Mouse (Mus musculus): Measurements from ENCODE around the gene Evi2.

Evi2 gene

GRCm38 (mm10) chr11:79530333-79530761 lies at the start of gene Evi2, which contains the start of gene Evi2a:
Evi2 (minus strand) TSS chr11:79530589.
Evi2a (minus strand) TSS chr11:79530609.
- peak; percentile 83 for DNase-seq (ENCODE audit: low read depth, low spot score)

- peak; percentile 89 for DNase-seq (ENCODE audit: low read depth, low spot score)
Measured at GRCm38 (mm10) chr11:79577741-79578140, 47.4 kb upstream of the Evi2 start.

DNA sequence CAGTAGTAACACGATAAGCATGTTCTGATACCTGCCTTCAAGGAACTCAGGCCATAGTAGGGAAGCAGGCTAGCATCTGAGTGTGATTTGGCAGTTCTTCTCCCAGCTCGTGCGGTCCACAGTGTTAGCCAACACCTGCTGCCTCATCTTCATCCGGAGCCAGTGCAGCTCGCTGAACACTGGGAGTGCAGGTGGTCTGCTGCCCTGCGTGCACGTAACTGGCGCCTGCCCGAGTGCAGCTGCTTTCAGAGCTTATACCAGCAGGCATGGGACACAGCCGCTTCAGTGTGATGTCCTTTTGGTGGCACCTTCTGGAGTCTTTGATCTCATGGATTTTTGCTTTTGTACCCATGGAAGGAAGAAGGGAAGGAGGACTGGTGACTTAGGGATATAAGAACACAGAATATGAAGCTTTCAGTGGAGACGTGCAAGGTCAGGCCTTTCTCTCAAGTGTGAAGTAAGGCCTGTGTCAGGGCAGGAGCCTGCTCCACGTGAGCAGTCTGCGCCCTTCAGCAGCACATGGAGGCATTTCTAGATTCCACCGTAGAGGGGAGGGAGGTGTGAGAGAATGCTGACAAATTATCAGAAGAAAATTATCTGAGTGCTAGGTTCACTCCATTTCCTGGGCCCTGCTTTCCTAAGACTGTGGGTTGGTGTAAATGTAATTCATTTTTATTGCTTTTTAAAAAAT lies 45.1 kb upstream of the Evi2 start:
- peak; percentile 37 for DNase-seq (ENCODE audit: low read depth, low spot score)

- no peak for DNase-seq (ENCODE audit: low read depth, low spot score)
Measured at GRCm38 (mm10) chr11:79573836-79574235, 43.4 kb upstream of the Evi2 start.

GRCm38 (mm10) chr11:79570319-79570718 lies 39.9 kb upstream of the Evi2 start:
- no peak for DNase-seq (ENCODE audit: low read depth, low spot score)

- DNase-seq (ENCODE audit: low read depth, low spot score): no peak
Measured at GRCm38 (mm10) chr11:79568197-79568911, 38.0 kb upstream of the Evi2 start.

DNA sequence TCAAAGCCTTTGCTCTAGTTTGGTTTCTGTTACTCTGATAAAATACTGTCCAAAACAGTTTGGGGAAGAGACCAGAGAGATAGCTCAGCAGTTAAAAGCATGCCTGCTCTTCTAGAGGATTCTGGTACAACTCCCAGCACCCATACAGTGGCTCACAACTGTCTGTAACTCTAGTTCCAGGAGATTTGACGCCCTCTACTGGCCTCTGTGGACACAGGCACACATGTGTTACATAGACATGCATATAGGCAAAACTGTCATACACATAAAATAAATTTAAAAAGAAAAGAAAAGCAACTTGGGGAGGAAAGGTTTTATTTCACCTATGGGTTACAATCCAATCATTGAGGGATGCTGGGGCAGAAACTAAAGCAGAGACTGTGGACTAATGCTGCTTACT lies 36.6 kb upstream of the Evi2 start:
- DNase-seq (ENCODE audit: low read depth, low spot score): no peak

- no peak for DNase-seq (ENCODE audit: low read depth, low spot score)
Measured at GRCm38 (mm10) chr11:79563493-79563892, 33.1 kb upstream of the Evi2 start.

GRCm38 (mm10) chr11:79560536-79560935 lies 30.1 kb upstream of the Evi2 start:
- no peak for DNase-seq (ENCODE audit: low read depth, low spot score)

DNA sequence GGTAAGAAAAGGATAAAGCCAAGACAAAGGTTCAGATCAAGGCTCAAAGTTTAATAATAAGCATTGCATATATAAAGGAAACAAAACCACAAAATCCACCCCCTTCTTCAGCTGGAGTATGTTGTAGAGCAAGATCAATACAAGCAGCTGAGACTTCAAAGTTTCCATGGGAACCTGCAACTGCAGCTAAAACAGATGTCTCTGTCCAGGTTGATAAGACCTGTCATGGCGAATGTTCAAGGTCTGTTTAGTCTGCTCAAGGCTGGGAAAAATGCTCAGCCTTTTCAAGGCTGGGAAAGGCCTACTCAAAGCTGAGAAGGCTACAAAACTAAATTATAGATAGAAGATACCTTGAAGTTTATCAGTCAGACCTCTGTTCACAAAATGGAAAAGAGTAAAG lies 22.2 kb upstream of the Evi2 start:
- DNase-seq (ENCODE audit: low read depth, low spot score): no peak

GRCm38 (mm10) chr11:79536293-79536692 lies 5.9 kb upstream of the Evi2 start:
- no peak for DNase-seq (ENCODE audit: low read depth, low spot score)

DNA sequence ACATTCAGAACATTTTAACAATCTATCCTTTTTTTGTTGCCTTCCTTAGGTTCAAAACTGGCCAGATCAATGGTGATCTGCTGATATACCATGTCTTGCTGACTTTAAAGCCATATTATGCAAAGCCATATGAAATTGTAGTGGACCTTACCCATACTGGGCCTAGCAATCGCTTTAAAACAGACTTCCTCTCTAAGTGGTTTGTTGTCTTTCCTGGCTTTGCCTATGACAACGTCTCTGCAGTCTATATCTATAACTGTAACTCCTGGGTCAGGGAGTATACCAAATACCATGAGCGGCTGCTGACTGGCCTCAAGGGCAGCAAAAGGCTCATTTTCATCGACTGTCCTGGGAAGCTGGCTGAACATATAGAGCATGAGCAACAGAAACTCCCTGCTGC lies 5.2 kb upstream of the Evi2 start:
- DNase-seq (ENCODE audit: low read depth, low spot score): no peak

DNA sequence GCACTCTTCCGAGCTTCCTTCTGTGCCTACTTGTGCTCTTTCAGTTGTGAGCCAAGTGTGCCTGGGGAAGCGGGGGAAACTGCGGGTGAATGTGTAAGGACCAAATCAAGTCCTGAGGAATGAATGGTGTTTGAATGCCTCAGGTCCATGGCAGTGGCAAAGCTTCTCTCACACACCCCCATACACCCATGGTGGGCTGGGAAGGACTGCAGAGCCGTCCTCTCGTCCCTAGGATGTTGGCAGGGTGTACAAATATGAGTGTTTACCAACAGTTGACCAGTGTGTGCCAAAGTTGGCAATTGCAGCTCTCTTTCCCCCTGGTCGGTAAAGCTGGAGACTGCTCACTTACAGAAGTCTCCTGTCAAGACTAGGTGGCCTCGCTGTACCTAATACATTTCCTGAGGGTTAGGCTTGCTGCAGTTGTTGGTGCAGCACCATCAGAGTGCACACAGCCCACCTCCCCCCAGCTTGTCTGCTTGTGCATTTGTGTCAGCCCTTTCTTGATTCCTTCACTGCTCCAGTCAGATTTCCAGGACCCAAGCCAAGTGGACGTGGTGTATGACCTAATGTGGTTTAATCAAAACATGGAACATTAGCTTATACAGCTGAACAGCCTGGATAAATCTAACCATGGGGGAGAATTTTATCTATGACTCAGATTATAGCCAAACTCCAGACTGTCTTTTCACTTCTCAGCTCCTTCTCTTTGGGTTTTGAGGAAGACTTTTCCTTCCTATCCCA lies 3.7 kb upstream of the Evi2 start:
- DNase-seq (ENCODE audit: low read depth, low spot score): peak; percentile 72

- DNase-seq (ENCODE audit: low read depth, low spot score): no peak
Measured at GRCm38 (mm10) chr11:79533311-79533710, 2.9 kb upstream of the Evi2 start.

- DNase-seq (ENCODE audit: low read depth, low spot score): no peak
Measured at GRCm38 (mm10) chr11:79531485-79531884, 1.1 kb upstream of the Evi2 start.

GRCm38 (mm10) chr11:79530774-79531173 lies 385 bp upstream of the Evi2 start:
- DNase-seq (ENCODE audit: low read depth, low spot score): no peak

GRCm38 (mm10) chr11:79529736-79530135 lies 653 bp downstream of the Evi2 start:
- DNase-seq (ENCODE audit: low read depth, low spot score): peak; percentile 54

DNA sequence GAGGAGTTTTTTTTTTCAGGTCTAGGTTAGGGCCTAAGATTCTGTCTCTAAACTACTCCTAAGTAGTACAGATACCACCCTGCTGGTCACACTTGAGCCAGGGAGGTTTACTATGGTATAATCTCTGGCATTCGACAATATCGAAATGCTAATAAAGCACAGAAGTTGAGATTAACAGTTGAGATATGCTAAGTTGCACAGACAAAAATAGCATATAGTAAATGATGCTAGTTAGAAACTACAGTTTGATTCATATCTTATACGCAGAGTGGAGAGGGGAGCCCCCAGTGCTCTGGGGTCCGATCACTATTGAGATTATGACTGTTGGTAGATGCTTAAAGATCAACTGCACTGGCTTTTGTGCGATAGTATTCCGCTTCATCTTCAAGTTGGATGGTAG lies 1.2 kb downstream of the Evi2 start:
- DNase-seq (ENCODE audit: low read depth, low spot score): no peak

- DNase-seq (ENCODE audit: low read depth, low spot score): no peak
Measured at GRCm38 (mm10) chr11:79528601-79529000, 1.8 kb downstream of the Evi2 start.

- DNase-seq (ENCODE audit: low read depth, low spot score): no peak
Measured at GRCm38 (mm10) chr11:79527739-79528384, 2.5 kb downstream of the Evi2 start.

DNA sequence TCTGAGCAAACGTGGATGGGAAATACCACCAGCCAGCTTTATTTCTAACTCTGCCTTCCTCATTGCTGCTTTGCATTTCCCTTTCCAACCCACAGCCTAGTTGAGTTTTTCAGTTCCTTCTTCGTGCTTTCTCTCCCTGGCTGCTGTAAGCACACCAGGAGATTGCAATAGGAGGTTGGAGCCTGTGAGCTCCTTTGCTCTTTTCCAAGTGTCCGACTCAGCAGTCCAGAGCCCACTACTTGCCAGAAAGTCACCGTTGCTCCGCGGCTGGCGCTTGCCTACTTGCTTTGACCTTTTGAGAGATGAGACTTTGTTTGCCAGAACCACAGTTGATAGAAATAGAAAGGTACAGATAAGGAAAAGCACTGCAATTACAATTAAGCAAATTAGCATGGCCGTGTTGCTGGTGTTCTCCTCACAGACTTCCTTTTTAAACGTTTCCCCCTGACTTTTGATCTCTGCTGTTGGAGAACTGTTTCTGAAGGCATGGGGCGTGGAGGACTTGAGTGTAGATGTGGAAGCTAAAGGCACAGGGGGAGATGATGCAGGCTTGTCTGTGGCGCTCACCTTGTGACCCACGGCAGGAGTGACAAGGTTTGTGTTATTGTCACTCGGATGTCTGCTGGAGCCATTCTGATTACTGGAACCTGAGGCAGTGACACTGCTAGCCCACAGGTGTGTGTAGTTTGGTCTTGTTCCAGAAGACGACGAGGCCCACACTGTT lies 3.2 kb downstream of the Evi2 start:
- DNase-seq (ENCODE audit: low read depth, low spot score): peak; percentile 69
